Mouse (Mus musculus) 3T3-L1 (cell line): ENCODE results near the gene Aak1.

Experiments used
- DNase-seq: peaks from one replicate; pipeline ENCODE4 v3.0.0-alpha.2; 2015; ENCODE audit warnings: low read depth, low spot score

Aak1 gene

DNA sequence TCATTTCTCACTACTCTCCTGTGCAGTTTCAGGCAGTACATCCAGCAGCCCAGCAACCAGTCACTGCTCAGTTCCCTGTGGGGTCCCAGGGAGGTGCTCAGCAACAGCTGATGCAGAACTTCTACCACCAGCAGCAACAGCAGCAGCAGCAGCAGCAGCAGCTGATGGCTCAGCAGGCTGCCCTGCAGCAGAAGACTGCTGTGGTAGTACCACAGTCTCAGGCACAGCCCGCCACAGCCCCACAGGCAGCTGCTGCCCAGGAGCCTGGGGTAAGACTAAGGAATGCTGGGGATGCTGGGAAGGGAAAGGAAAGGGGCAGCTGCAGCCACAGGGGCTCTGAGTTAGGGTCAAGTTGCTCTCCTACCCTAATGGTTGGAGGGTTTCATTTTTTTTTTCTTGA is 109.7 kb downstream of the Aak1 start:
- DNase-seq, result no peak

DNA sequence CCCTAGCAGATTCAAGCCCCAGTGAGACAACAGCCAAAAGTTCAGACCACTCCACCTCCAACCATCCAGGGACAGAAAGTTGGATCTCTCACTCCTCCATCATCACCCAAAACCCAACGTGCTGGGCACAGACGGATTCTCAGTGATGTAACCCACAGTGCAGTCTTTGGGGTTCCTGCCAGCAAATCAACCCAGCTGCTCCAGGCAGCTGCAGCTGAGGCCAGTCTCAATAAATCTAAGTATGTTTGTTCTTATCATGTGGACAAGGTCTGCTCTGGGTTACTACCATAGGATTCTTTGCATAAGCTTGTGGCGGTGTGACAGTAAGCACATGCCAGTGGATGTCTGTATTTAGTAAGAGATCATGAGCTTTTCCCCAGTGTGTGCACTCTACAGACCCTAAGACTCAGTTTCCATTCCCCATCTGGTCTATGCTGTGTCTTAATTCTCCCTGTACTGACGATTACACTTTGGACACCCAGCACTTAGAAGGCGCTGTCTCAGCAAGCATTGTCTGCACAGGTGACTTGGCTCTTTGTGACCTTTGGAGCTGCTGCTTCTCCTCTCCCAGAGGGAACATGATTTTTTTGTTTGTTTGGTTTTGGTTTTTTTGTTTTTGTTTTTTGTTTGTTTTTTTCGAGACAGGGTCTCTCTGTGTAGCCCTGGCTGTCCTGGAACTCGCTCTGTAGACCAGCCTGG is 114.8 kb downstream of the Aak1 start:
- no peak for DNase-seq

- DNase-seq, result no peak
Measured at GRCm38 (mm10) chr6:86967166-86967565, 117.8 kb downstream of the Aak1 start.

GRCm38 (mm10) chr6:86973956-86974355 is 124.6 kb downstream of the Aak1 start:
- DNase-seq, result peak; percentile 89

DNA sequence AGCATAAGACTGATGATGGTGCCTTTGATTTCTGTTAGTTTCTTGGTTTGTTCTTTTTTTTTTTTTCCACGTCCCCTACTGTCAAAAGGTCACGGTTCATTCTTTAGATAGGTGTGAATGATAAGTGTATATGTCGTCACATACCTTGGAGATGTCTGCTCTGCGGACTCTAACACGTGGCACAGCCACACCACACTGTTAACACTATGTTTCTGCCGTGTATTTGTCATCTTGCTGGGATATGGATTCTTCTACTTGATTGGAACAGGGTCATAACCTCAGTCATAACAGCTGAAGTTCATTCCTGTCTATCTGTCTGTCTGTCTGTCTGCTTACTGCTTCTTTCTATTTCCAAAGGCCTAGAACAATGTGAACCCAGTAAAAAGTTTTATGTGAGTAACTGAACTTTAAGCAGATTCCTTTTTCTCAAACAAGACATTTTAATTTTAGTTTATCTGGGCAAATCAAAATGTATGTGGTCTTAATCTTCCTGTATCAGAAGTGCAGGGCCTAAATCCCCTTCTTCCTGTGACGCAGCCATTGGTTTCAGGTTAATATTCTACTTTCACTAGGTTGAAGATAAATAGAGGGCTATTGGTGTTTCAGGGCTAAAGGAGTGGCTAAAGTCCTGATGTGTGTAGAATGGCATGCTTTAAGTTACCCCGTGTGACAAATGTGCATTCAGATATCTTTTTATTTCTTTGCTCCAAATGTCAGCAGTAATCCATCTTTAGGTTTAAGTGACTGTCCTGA is 129.0 kb downstream of the Aak1 start:
- no peak for DNase-seq

DNA sequence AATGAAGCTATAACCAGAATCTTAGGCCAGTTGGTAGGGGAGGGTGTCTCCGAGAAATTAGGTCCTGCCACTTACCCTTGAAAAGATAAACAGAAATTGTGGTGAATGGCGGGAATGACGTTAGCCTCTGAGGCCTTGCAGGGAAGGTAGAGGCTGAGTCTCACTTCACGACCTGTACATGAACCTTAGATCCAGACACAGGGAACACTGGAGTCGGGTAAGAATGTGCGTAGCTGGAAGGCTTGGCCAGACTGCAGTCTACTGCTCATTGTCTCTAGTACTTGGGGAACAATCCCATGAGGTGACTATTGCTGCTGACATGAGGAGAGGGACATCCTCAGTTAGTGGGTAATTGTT is 129.6 kb downstream of the Aak1 start:
- no peak for DNase-seq

GRCm38 (mm10) chr6:86981206-86981605 is 131.9 kb downstream of the Aak1 start:
- no peak for DNase-seq

DNA sequence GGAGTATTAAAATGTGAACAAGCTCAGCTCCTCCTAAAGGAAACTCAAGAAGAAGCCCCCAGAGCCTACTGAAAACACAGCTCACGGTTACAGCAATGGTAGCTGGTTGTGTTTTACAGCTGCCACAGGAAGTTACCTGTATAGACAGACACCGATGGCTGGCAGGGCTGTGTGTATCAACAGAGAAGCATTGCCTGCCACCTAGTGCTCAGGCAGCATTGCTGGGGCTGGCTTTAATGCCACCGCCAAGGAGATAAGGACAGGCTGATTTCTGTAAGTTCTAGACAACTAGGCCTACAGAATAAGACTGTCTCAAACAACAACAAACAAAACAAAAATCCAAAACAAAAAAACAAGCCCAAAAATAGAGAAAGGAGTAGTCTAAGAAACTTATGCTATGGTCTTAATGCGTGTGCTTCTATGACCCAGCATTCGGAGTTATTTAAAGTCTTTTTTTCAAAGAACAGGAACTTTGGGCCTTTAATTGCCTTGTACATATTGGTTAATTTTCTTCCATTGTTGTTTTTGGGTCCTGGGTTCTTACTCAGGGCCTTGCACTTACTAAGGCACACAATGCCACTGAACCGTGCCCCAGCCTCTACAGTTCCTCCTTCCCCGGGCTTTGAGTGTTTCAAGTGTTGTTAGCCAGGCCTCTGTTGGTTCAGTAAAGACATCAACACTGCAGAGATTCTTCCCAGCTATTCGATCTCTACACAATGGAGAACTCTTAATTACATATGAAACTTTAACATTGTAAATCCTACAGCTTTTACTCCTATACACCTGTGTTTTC is 136.2 kb downstream of the Aak1 start:
- no peak for DNase-seq

GRCm38 (mm10) chr6:86989576-86989975 is 140.3 kb downstream of the Aak1 start:
- DNase-seq, result no peak

- DNase-seq, result no peak
Measured at GRCm38 (mm10) chr6:86991041-86991440, 141.7 kb downstream of the Aak1 start.

- no peak for DNase-seq
Measured at GRCm38 (mm10) chr6:86992349-86992748, 143.0 kb downstream of the Aak1 start.

DNA sequence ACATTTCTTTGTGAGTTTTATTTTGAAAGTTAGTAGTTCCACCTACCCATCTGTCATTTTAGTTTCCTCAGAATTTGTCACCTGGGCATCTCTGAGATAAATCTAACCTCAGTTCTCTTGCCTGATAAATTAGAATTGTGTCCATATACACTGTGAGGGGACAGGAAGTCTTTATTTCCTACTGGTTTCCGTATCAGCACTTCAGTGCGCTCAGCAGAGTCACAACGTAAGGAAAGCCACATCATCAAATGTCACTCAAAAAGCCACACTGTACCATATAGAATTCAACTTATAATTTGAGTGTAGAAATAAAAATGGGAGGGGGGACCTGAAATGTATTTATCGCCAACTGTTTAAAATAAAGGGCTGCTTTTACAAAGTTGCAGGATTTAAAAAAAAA is 144.9 kb downstream of the Aak1 start:
- DNase-seq, result no peak

- DNase-seq, result no peak
Measured at GRCm38 (mm10) chr6:86996629-86997307, 147.5 kb downstream of the Aak1 start.

DNA sequence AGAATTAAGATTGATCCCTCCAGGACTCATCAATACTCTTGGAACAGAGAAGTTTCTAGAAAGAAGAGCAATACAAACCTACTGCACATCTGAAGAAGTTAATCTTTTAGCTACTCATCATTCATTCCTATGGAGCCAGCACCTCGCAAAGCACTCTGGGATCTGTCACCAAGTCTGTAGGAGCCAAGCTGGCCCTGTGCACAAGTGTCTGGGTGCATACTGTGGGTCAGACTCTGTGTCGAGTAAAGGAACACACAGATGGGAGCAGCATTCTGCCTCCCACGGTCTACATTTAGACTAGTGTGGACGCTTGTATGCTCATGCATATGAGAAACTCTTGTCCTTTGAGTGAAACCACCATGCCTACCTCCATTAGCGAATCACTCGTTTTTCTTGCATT is 148.0 kb downstream of the Aak1 start:
- no peak for DNase-seq

GRCm38 (mm10) chr6:87001995-87002394 is 152.7 kb downstream of the Aak1 start:
- DNase-seq, result no peak

- DNase-seq, result peak; percentile 99
Measured at GRCm38 (mm10) chr6:87002521-87003055, 153.3 kb downstream of the Aak1 start.

DNA sequence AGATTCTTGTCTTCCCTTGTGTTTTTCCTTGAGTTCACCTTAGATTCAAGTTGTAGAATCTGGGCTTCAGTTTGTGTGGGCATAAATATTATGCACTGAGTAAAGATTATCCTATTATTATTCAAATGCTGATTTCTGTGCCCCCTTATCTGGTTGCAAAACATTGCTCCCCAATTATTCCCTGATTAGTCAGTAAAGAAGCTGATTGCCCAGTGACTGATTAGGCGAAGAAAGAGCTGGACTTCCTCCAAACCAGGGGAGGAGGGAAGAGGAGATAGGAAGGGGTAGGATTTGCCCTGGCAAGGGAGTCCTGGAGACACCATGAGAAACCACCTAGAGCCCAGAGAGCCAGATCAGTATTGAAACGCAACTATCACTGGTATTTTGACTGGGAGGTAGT is 154.8 kb downstream of the Aak1 start:
- no peak for DNase-seq

DNA sequence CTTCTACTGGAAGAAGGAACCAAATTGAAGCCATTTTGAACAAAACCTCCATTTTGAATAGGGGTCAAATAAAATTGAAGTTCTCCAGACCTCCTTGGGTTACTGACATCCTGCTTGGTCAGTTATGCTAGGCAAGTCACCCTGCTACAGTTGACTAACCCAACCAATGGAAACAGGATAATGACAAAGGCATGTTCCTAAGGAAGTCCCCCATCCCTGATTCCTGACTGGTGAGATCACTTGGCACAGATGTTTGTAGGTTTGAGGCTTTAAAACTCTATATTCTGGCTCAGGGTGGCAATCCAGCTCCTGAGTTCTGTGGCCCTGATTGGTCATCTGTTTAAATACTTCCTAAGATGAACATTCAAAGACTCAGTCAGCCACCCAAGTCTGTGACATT is 156.3 kb downstream of the Aak1 start:
- DNase-seq, result peak; percentile 97

GRCm38 (mm10) chr6:87008887-87009286 is 159.6 kb downstream of the Aak1 start, which contains the start of gene Nfu1:
Gene Nfu1 (plus strand): TSS chr6:87009236.
- DNase-seq, result no peak

GRCm38 (mm10) chr6:87009692-87010328 is 160.5 kb downstream of the Aak1 start:
- peak; percentile 98 for DNase-seq

GRCm38 (mm10) chr6:87016916-87017315 is 167.6 kb downstream of the Aak1 start:
- peak; percentile 90 for DNase-seq
